ENCODE assay signal across 37 mouse cellular contexts in the genomic region with DNA sequence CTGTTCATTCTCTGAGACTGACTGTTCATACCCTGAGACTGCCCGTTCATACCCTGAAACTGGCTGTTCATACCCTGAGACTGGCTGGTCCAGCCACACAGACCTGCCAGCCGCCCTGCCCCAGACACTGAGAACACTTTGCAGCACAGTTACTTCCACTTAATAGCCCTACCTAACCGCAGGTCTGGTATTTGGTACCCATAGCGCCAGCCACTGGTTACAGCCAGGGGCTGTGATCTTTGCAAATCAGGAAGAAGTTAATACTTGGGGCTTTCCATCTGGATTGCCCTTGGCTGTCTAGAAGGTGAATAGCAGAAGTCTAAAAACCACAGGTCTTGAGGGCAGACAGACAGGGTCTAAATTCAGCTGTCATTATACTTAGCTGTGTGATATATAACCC. TPM values are rescaled to one million over a fixed set of nuclear protein-coding genes. Genes with fewer than 3 reads are reported as not detected.
DNase-seq lines count a peak whose midpoint lies in the region; ATAC-seq and TF ChIP-seq lines count a peak whose summit lies in the region.
"Had no signal": no experiment of that assay in that cellular context is flagged by ENCODE, and none has a peak within 500 bp of the region (broad histone marks: within the 10 kb centered on the region; RNA-seq: fewer than 3 reads in every experiment).

No protein-coding gene starts in this region.

- no peaks in the 10 kb centered on the region for H3K27me3 ChIP-seq in lung, postnatal 0 days (replicated peaks; ENCODE audit: insufficient read depth, low read length)
- peaks cover 13% of the 10 kb centered on the region; the same call in 1 of the 2 replicates for H3K27me3 ChIP-seq in heart, embryonic 12.5 days (replicated peaks)
- H3K27me3 ChIP-seq in kidney, embryonic 15.5 days, result 0 out of 2 replicates have a peak, but pooled peaks cover 1% of the 10 kb centered on the region
- H3K27me3 ChIP-seq: limb, embryonic 15.5 days had no signal

- peak; percentile 44; the same call in 1 of the 2 replicates for ATAC-seq in lung, postnatal 0 days
- ATAC-seq in granulocyte monocyte progenitor cell, adult 5-6 weeks (replicated peaks; ENCODE audit: poor library complexity, severe bottlenecking), result peak; percentile 83
- peak; percentile 83 for ATAC-seq in monocyte, adult 5-6 weeks (replicated peaks; ENCODE audit: insufficient number of reproducible peaks, low FRiP score, low TSS enrichment, poor library complexity, severe bottlenecking)
- no peak for ATAC-seq in heart, embryonic 12.5 days (ENCODE audit: insufficient number of reproducible peaks, low FRiP score)
- ATAC-seq in kidney, embryonic 15.5 days (replicated peaks; ENCODE audit: low FRiP score), result no peak
- ATAC-seq: forebrain, postnatal 0 days; inflammation-experienced regulatory T-cells, adult 6 months; midbrain, embryonic 16.5 days had no signal

- DNase-seq in lung, postnatal 0 days (ENCODE audit: low spot score), result peak; percentile 41
- DNase-seq in lung, adult 2 months, result no peak
- DNase-seq in B cell, adult 2 months, result peak; percentile 60 to 69
- no peak for DNase-seq in gastrocnemius, adult 8-10 months (ENCODE audit: low spot score in 2 of 2)
- DNase-seq: adrenal gland, adult 8-10 months; cerebellum, adult 11 months; cerebellum, adult 9-11 months; forebrain, postnatal 0 days; gastrocnemius, postnatal 25 days; heart, adult 18-20 months; kidney, adult 11 months; kidney, postnatal 25 days; liver, embryonic 13.5 days; lung, embryonic 14.5 days; retina, postnatal 1 day; right cerebral cortex, postnatal 14 days; thymus, adult 18-20 months; thymus, postnatal 25 days had no signal

- H3K27ac ChIP-seq in lung, postnatal 0 days (ENCODE audit: low read length), result no peak overlapping the region
- H3K27ac ChIP-seq in heart, embryonic 12.5 days (ENCODE audit: poor library complexity, severe bottlenecking), result no peak overlapping the region
- H3K27ac ChIP-seq in kidney, embryonic 15.5 days, result no peak overlapping the region
- H3K27ac ChIP-seq: embryonic facial prominence, embryonic 15.5 days; forebrain, embryonic 12.5 days; hindbrain, embryonic 10.5 days; hindbrain, embryonic 15.5 days; limb, embryonic 15.5 days; liver, embryonic 13.5 days; macrophage; midbrain, embryonic 10.5 days; stomach, postnatal 0 days had no signal

- H3K4me1 ChIP-seq in lung, postnatal 0 days (ENCODE audit: insufficient read depth, low read depth, low read length), result no peaks in the 10 kb centered on the region
- H3K4me1 ChIP-seq in lung, adult 2 months (ENCODE audit: control insufficient read depth, insufficient read depth, low read length), result no peaks in the 10 kb centered on the region
- H3K4me1 ChIP-seq in heart, embryonic 12.5 days (replicated peaks), result peaks cover 6% of the 10 kb centered on the region
- peaks cover 5% of the 10 kb centered on the region; the same call in 1 of the 2 replicates for H3K4me1 ChIP-seq in kidney, embryonic 15.5 days
- H3K4me1 ChIP-seq: hindbrain, embryonic 15.5 days; liver, embryonic 13.5 days had no signal

- H3K4me3 ChIP-seq in lung, postnatal 0 days (ENCODE audit: low read depth, low read length), result no peak overlapping the region
- H3K4me3 ChIP-seq in lung, adult 2 months (replicated peaks; ENCODE audit: extremely low read depth, low read depth, low read length), result no peak overlapping the region
- no peak overlapping the region for H3K4me3 ChIP-seq in heart, embryonic 12.5 days
- no peak overlapping the region for H3K4me3 ChIP-seq in kidney, embryonic 15.5 days (replicated peaks)
- H3K4me3 ChIP-seq: embryonic facial prominence, embryonic 15.5 days; forebrain, embryonic 12.5 days; hindbrain, embryonic 10.5 days; hindbrain, embryonic 15.5 days; limb, embryonic 10.5 days; limb, embryonic 15.5 days; liver, embryonic 13.5 days; midbrain, embryonic 10.5 days had no signal

- no peak overlapping the region for H3K9ac ChIP-seq in lung, postnatal 0 days (replicated peaks; ENCODE audit: low read depth)
- H3K9ac ChIP-seq in heart, embryonic 12.5 days, result no peak overlapping the region
- no peak overlapping the region for H3K9ac ChIP-seq in kidney, embryonic 15.5 days
- H3K9ac ChIP-seq: embryonic facial prominence, embryonic 15.5 days; forebrain, embryonic 12.5 days; forebrain, postnatal 0 days; hindbrain, embryonic 15.5 days; limb, embryonic 15.5 days; liver, embryonic 13.5 days; lung, embryonic 14.5 days had no signal

- H3K9me3 ChIP-seq in lung, postnatal 0 days (ENCODE audit: low read length), result no peaks in the 10 kb centered on the region
- H3K9me3 ChIP-seq in heart, embryonic 12.5 days (replicated peaks), result no peaks in the 10 kb centered on the region
- H3K9me3 ChIP-seq in kidney, embryonic 15.5 days (replicated peaks), result no peaks in the 10 kb centered on the region
- H3K9me3 ChIP-seq: embryonic facial prominence, embryonic 15.5 days; forebrain, embryonic 12.5 days; hindbrain, embryonic 10.5 days; hindbrain, embryonic 15.5 days; limb, embryonic 10.5 days; limb, embryonic 15.5 days; liver, embryonic 13.5 days; midbrain, embryonic 10.5 days had no signal

- H3K4me2 ChIP-seq in lung, postnatal 0 days (replicated peaks; ENCODE audit: low read depth, low read length), result no peak overlapping the region
- H3K4me2 ChIP-seq in heart, embryonic 12.5 days, result no peak overlapping the region
- no peak overlapping the region for H3K4me2 ChIP-seq in kidney, embryonic 15.5 days
- H3K4me2 ChIP-seq: embryonic facial prominence, embryonic 15.5 days; forebrain, embryonic 12.5 days; heart, embryonic 11.5 days; hindbrain, embryonic 15.5 days; limb, embryonic 15.5 days; liver, embryonic 13.5 days; lung, embryonic 14.5 days had no signal

- no peak for TF ChIP-seq POLR2A in lung, adult 2 months (IDR thresholded peaks at IDR 0.05; ENCODE audit: borderline replicate concordance, extremely low read depth, low read depth, low read length)

- no peak for TF ChIP-seq CTCF in lung, postnatal 0 days (IDR thresholded peaks at IDR 0.05)
- TF ChIP-seq CTCF in lung, adult 2 months (IDR thresholded peaks at IDR 0.05; ENCODE audit: insufficient read depth, low read length), result no peak

- 53% methylated on average over 4 of the region's 4 CpGs for WGBS in lung, postnatal 0 days
- 47% methylated on average over 4 of the region's 4 CpGs for WGBS in lung, adult 2 months
- 68% methylated on average over 4 of the region's 4 CpGs for WGBS in heart, embryonic 12.5 days
- 61% methylated on average over 4 of the region's 4 CpGs for WGBS in kidney, embryonic 15.5 days

- no peak for TF ChIP-seq EP300 in lung, postnatal 0 days (IDR thresholded peaks at IDR 0.05)

- H3K36me3 ChIP-seq in lung, postnatal 0 days (ENCODE audit: insufficient read depth, low read length), result no peaks in the 10 kb centered on the region
- H3K36me3 ChIP-seq in heart, embryonic 12.5 days, result no peaks in the 10 kb centered on the region
- H3K36me3 ChIP-seq in kidney, embryonic 15.5 days, result no peaks in the 10 kb centered on the region
- H3K36me3 ChIP-seq: embryonic facial prominence, embryonic 15.5 days; forebrain, embryonic 12.5 days; hindbrain, embryonic 10.5 days; hindbrain, embryonic 15.5 days; limb, embryonic 10.5 days; limb, embryonic 15.5 days; liver, embryonic 13.5 days; midbrain, embryonic 10.5 days had no signal

RNA-seq across cellular contexts. Expression of gene Ifnlr1, which starts 6.8 kb away (rescaled TPM):
- polyA plus RNA-seq in lung, postnatal 0 days (2015; fragmentation: Nextera tagmentation; extraction: Ambion mirVana), result 2.7 and 3.7 TPM in 2 replicates
- 6.7 and 8.8 TPM in 2 replicates for polyA plus RNA-seq in lung, adult 2 months (2012; rRNA removed)
- total RNA-seq in granulocyte monocyte progenitor cell, adult 5-6 weeks (2014; fragmentation: Nextera tagmentation), result not detected in 2 replicates
- total RNA-seq in granulocyte monocyte progenitor cell, adult 5-6 weeks (2017), result 0.17 and 0.52 TPM in 2 replicates
- total RNA-seq in monocyte, adult 5-6 weeks (2017), result 0.53 TPM in 1 of 3 replicates, not detected in the others
- polyA plus RNA-seq in heart, embryonic 12.5 days (2016; fragmentation: Nextera tagmentation; extraction: Ambion mirVana), result 0.28 and 0.69 TPM in 2 replicates
- 1.1 TPM in 2 replicates for polyA plus RNA-seq in kidney, embryonic 15.5 days (2015; fragmentation: Nextera tagmentation; extraction: Ambion mirVana)
- total RNA-seq in gastrocnemius, adult 8-10 months (2022), result under 1 TPM; 0.13 to 0.38 (median 0.28) TPM
- polyA plus RNA-seq: inflammation-experienced regulatory T-cells, adult 6 months had no signal

RNA-seq across cellular contexts. Expression of gene Il22ra1, which starts 48.7 kb away (rescaled TPM):
- not detected in 2 replicates for polyA plus RNA-seq in lung, postnatal 0 days (2015; fragmentation: Nextera tagmentation; extraction: Ambion mirVana)
- polyA plus RNA-seq in lung, adult 2 months (2012; rRNA removed), result 2.0 and 3.0 TPM in 2 replicates
- total RNA-seq in granulocyte monocyte progenitor cell, adult 5-6 weeks (2014; fragmentation: Nextera tagmentation), result not detected in 2 replicates
- not detected in 2 replicates for total RNA-seq in granulocyte monocyte progenitor cell, adult 5-6 weeks (2017)
- total RNA-seq in monocyte, adult 5-6 weeks (2017), result not detected in 3 replicates
- polyA plus RNA-seq in heart, embryonic 12.5 days (2016; fragmentation: Nextera tagmentation; extraction: Ambion mirVana), result not detected in 2 replicates
- 0.06 and 0.09 TPM in 2 replicates for polyA plus RNA-seq in kidney, embryonic 15.5 days (2015; fragmentation: Nextera tagmentation; extraction: Ambion mirVana)
- not detected for total RNA-seq in gastrocnemius, adult 8-10 months (2022)
- polyA plus RNA-seq: forebrain, embryonic 12.5 days; forebrain, postnatal 0 days; heart, embryonic 11.5 days; heart, postnatal 0 days; hindbrain, embryonic 10.5 days; hindbrain, embryonic 15.5 days; inflammation-experienced regulatory T-cells, adult 6 months; kidney, embryonic 14.5 days; limb, embryonic 10.5 days; lung, embryonic 14.5 days; macrophage; midbrain, embryonic 10.5 days; midbrain, embryonic 16.5 days; neural tube, embryonic 14.5 days had no signal

Comparison
In these comparisons a context has a peak if more than half of its experiments do, and no peak if none do; other contexts are left out.
1. DNase-seq: peak in lung, postnatal 0 days (single experiment) and B cell, adult 2 months (2 of 2); none in lung, adult 2 months (single experiment) and gastrocnemius, adult 8-10 months (0 of 2).
2. ATAC-seq: peak in lung, postnatal 0 days (single experiment), granulocyte monocyte progenitor cell, adult 5-6 weeks (single experiment) and monocyte, adult 5-6 weeks (single experiment); none in heart, embryonic 12.5 days (single experiment) and kidney, embryonic 15.5 days (single experiment).